Mouse (Mus musculus): ENCODE results near the gene Vsig8.

The Vsig8 gene

GRCm38 (mm10) chr1:172528701-172529100, 27.0 kb upstream of the Vsig8 start:
- DNase-seq (ENCODE audit: low spot score), result peak; percentile 84

DNA sequence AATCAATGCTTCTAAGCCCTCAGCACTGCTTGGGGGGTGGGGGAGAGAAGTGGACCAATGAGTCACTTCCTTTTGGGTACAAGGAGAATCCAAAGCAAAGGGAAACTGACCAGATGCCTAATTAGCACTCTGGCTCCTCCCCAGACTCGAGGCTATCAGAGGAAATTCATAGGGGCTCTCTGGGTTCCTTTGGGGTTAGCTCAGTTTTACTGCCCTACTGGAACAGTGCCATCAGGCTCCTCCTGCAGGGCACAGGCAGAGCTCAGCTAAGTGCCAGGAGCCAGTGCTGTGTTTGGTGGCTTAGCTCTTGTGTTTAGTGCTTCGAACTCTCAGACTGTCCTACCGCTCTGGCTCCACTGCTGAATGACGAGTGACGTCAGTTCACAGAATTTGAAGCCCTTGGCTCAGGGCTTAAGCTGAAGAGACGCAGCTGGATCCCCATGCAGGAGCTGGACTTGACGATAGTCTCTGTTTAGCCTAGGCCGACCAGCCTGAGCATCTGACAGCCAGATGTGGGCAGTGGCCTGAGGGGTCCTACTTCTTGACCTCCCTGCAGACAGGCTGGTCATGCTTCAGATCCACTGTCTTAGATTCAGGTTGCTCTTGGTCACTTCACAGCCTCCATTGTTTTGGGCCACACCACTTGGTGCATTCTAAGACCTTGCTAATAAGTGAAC, 25.1 kb upstream of the Vsig8 start:
- no peak for DNase-seq (ENCODE audit: low spot score)

GRCm38 (mm10) chr1:172532551-172532950, 23.2 kb upstream of the Vsig8 start:
- no peak for DNase-seq (ENCODE audit: low spot score)

DNA sequence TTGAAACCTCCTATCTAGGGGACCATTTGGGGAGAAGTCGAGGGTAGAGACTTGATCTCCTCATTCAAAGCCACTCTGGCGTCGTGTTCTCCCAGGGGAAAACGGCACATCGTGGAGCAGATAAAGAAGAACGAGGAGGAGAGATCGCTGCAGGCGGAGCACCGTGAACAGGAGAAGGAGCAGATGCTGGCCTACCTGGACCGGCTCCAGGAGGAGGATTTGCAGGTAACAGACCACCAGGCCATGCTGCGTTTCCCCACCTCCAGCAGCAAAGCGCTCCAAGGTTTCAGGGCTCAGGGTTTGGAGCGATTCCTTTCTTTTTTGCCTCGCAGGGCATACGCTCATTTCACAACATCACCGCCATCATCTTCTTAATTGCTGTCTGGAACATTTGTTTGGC, 20.6 kb upstream of the Vsig8 start:
- no peak for DNase-seq (ENCODE audit: low spot score)

GRCm38 (mm10) chr1:172539827-172540226, 15.9 kb upstream of the Vsig8 start:
- no peak for DNase-seq (ENCODE audit: low spot score)

GRCm38 (mm10) chr1:172540283-172540820, 15.4 kb upstream of the Vsig8 start:
- no peak for DNase-seq (ENCODE audit: low spot score)

GRCm38 (mm10) chr1:172546062-172546461, 9.7 kb upstream of the Vsig8 start:
- DNase-seq (ENCODE audit: low spot score), result no peak

GRCm38 (mm10) chr1:172548501-172548900, 7.2 kb upstream of the Vsig8 start:
- DNase-seq (ENCODE audit: low spot score), result peak; percentile 58

DNA sequence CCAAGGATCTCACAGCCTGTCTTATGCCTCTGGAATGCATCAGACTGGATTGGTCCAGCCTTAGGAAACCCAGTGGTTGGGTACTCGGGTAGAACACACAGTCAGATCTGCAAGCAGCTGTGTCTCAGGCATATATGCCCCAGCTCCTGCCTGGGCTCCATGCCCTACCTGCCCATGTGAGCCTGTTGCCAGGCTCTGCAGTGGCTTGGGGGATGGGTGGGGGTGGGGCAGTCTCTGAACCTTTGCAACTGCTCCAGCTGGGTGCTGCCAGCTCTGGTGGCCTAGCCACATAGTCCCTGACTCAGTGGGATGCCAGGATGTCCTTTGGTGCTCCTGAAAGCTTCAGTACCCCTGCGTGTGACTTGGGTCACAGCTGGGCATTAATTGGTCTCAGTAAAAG, 6.4 kb upstream of the Vsig8 start:
- DNase-seq (ENCODE audit: low spot score), result no peak

DNA sequence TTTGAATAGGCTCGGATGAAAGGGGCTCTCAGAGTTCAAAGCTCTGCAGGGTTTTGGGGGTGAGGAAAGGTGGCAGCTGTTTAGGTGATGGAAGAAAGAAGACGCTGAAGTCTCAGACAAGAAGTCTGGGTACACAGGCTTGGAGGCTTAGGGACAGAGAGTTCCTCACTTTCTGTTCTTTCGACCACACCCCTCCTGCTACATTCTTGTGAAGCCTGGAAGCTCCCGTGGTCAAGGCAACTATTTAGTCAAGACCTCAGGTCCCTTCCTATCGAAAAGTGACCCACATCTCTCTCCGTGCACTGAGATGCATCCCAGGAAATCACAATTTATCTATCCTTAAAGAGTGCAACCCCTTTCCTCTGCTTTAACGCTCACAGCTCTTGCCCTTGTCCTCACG, 6.0 kb upstream of the Vsig8 start:
- DNase-seq (ENCODE audit: low spot score), result no peak

DNA sequence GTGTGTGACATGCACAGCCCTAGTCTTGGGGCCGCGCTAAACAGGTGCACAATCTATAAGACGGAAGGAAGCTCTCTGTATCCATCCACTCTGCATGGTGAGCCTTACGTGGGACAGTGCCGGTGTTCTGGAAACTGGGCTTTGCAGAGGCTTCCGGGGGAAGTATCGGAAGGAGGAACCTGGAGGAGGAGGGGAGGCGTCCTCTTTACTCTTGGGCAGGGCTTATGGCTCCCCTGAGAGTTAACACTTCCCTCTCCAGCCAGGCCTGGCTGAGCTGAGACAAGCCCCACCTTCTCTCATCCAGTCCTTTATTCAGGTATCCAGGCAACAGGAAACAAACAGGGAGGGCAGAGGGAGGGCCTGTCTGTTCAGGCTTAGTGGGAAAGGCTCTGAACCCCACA, 5.2 kb upstream of the Vsig8 start:
- DNase-seq (ENCODE audit: low spot score), result peak; percentile 54

GRCm38 (mm10) chr1:172551009-172551408, 4.7 kb upstream of the Vsig8 start:
- no peak for DNase-seq (ENCODE audit: low spot score)

DNA sequence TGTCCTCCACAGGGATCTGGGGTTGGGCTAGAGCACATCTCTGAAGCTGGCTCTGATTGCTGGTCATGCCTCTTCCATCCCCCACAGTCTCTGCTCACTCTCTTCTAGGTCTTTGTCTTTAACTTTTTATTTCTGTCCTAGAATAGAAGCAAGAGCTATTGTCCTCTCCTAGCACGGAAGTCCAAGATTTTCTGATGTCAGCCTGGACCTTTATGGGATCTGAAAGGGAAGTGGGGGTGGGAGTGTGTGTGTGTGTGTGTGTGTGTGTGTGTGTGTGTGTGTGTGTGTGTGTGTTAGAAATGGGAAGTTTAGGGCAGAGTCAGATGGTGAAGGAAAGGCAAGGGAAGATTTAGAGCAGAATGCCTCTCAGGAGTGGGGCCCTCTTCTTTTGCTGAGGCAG, 3.1 kb upstream of the Vsig8 start:
- no peak for DNase-seq (ENCODE audit: low spot score)

DNA sequence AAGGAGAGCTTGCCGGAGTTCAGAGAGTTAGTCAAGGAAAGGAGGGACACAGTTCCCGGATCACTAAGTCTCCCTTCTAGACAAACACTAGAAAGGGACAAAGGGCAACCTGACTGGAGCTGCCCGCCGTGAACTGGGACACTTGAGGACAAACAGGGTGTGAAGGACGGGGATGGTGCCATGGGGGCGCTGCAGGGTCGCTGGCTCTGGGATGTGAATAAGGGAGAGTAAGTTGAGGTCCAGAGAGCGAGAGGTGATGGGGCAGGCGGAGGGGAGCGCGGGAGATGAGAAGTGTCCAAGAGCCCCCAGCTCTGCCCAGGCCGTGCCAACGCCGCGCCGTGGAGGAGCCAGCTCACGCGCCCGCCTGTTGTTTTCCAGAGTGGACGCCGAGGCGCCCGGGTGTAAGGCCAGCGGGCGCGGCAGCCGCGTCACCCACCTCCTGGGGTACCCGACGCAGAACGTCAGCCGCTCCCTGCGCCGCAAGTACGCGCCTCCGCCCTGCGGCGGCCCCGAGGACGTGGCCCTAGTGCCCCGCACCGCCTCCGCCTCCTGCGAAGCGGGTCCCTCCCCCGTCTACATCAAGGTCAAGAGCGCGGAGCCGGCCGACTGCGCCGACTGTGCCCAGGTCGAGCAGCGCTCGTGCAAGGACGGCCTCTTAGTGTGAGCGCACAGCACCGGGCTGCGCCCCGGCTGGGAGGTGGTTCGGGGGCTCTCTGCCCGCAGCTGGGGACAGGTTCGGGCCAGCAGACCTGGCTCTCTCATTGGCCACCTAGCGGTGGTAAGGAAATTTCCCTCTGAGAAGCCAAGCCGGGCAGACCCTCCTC, 7.1 kb downstream of the Vsig8 start:
- peak; percentile 62 for DNase-seq (ENCODE audit: low spot score)

GRCm38 (mm10) chr1:172563465-172563828, 7.7 kb downstream of the Vsig8 start:
- no peak for DNase-seq (ENCODE audit: low spot score)

- no peak for DNase-seq (ENCODE audit: low spot score)
Measured at GRCm38 (mm10) chr1:172566131-172566530, 10.4 kb downstream of the Vsig8 start.

DNA sequence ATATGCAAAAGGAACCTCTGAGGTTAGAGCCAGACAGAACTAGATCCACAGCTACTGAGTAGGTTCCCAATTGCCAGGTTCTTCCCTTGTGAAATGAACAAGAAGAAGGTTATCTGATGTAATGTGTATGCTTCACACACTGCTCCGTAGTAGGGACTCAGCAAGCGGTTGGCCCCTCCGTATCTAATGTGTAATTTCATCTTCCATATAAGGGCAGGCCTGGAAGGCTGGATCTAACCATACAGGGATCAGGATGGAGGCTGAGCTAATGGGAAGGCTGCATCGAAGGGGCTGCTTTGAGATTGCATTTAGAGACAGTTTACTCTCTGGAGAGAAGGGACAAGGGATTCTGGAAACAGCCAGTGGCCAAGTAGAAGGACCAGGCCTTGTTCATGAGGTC, 12.0 kb downstream of the Vsig8 start:
- no peak for DNase-seq (ENCODE audit: low spot score)

DNA sequence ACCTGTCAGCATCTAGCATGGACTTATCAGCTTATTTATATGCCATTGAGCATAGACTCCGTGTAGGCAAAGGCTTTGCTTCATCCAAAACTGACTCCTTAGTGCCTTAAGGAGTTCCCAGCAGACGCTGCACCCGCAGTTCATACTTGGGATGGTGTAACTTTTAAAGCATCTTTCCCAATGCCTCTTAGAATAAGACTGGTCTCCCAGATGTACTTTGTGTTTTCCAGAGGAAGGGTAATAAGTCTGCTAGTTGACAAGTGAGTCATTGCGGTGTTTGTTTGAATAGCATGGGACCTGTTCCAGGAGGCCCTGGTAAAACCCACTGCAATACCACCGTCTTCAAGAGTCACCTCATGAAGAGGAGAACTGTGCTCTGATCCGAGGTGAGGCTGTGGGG, 24.4 kb downstream of the Vsig8 start:
- no peak for DNase-seq (ENCODE audit: low spot score)

- no peak for DNase-seq (ENCODE audit: low spot score)
Measured at GRCm38 (mm10) chr1:172582436-172582835, 26.7 kb downstream of the Vsig8 start.

DNA sequence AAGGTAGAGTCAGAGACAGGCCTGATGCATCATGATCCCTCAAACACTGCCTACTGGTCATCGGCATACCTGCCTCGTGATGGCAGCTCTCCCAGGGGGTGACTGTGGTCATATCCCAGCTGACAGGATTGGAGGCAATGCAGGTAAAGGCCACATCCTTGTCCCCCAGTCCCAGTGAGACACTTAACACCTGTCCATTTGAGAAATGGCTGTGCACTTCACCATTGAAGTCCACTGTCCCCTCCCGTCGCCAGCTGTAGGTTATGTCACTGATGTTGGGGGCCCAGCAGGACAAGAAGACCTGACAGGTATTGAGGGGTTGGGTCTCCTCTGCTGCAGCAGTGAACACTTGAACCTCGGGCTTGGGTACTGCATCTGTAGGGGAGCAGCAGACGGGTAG, 28.5 kb downstream of the Vsig8 start:
- no peak for DNase-seq (ENCODE audit: low spot score)

- no peak for DNase-seq (ENCODE audit: low spot score)
Measured at GRCm38 (mm10) chr1:172585026-172585425, 29.3 kb downstream of the Vsig8 start.

GRCm38 (mm10) chr1:172585612-172586567, 30.2 kb downstream of the Vsig8 start:
- DNase-seq (ENCODE audit: low spot score), result no peak

Measured in T-cell, adult 2 months (primary cell).